In genomic region chr3:129571642-129572041, GRCm38 (mm10) we compare ENCODE assay signal across 23 mouse cellular contexts.
"Had no signal": no experiment of that assay in that cellular context is flagged by ENCODE, and none has a peak within 500 bp of the region (broad histone marks: within the 10 kb centered on the region; RNA-seq: fewer than 3 reads in every experiment).

No protein-coding gene starts in this region.

- H3K9me3 ChIP-seq: kidney, embryonic 15.5 days; lung, embryonic 15.5 days; neural tube, embryonic 12.5 days; neural tube, embryonic 15.5 days; stomach, embryonic 15.5 days had no signal

- H3K4me3 ChIP-seq: kidney, embryonic 15.5 days; layer of hippocampus, adult 2 months; left cerebral cortex, adult 2 months; lung, embryonic 15.5 days; neural tube, embryonic 12.5 days; neural tube, embryonic 15.5 days; stomach, embryonic 15.5 days had no signal

- H3K9ac ChIP-seq: kidney, embryonic 15.5 days; liver, embryonic 14.5 days; lung, embryonic 15.5 days; neural tube, embryonic 12.5 days; neural tube, embryonic 15.5 days; stomach, embryonic 15.5 days had no signal

- H3K36me3 ChIP-seq: lung, embryonic 15.5 days had no signal

- DNase-seq: layer of hippocampus, adult 9-11 months; layer of hippocampus, postnatal 36 days; lung, adult 18-20 months; lung, postnatal 10 days; lung, postnatal 4 days; midbrain, embryonic 14.5 days; right cerebral cortex, adult 18-20 months; right cerebral cortex, postnatal 14 days; right cerebral cortex, postnatal 4 days; spleen, adult 18-20 months; thymus, adult 18-20 months; thymus, postnatal 14 days; thymus, postnatal 4 days had no signal

- H3K4me2 ChIP-seq: kidney, embryonic 15.5 days; liver, embryonic 11.5 days; lung, embryonic 15.5 days; midbrain, embryonic 11.5 days; neural tube, embryonic 12.5 days; neural tube, embryonic 15.5 days; stomach, embryonic 15.5 days had no signal

- H3K27me3 ChIP-seq: kidney, embryonic 15.5 days; lung, embryonic 15.5 days; neural tube, embryonic 12.5 days; neural tube, embryonic 15.5 days; stomach, embryonic 15.5 days had no signal

- H3K27ac ChIP-seq: kidney, embryonic 15.5 days; layer of hippocampus, adult 2 months; left cerebral cortex, adult 2 months; liver, embryonic 14.5 days; lung, embryonic 15.5 days; neural tube, embryonic 12.5 days; neural tube, embryonic 15.5 days; stomach, embryonic 15.5 days had no signal
